Mouse (Mus musculus) ES-E14 (cell line): ENCODE results near the gene 1810049J17Rik. TPM values are rescaled to one million over a fixed set of nuclear protein-coding genes. Genes with fewer than 3 reads are reported as not detected.

Source experiments
- DNase-seq: peaks from one replicate; pipeline ENCODE4 v3.0.0-alpha.2; 2013; ENCODE audit warnings: low read depth, low spot score
- H3K27ac ChIP-seq: 2 replicates; pipeline ENCODE4 v1.5.1; 2012; ENCODE audit warnings: low read depth, mild to moderate bottlenecking, low read length, moderate library complexity, mixed read lengths; ENCODE audit not compliant: poor library complexity, insufficient read depth, severe bottlenecking
- H3K36me3 ChIP-seq: 2 replicates; pipeline ENCODE4 v1.6.1; 2012; ENCODE audit warnings: mild to moderate bottlenecking, low read length, moderate library complexity, mixed read lengths; ENCODE audit not compliant: control insufficient read depth, poor library complexity, insufficient read depth, severe bottlenecking
- H3K4me1 ChIP-seq, 2 experiments: fragments of 150-350 bp in 1 of 2; sonication (generic) in 1 of 2; 2 replicates each; pipeline ENCODE4 v1.6.1; 2012; ENCODE audit warnings: low read length in 2 of 2, mild to moderate bottlenecking in 1 of 2, mixed read lengths in 1 of 2; ENCODE audit not compliant: control insufficient read depth in 2 of 2, insufficient read depth in 2 of 2, poor library complexity in 1 of 2
- H3K4me3 ChIP-seq, 2 experiments: fragments of 150-350 bp in 1 of 2; sonication (generic) in 1 of 2; 2 replicates each; pipeline ENCODE4 v1.5.1; 2012; ENCODE audit warnings: low read length in 2 of 2, low read depth in 1 of 2, mild to moderate bottlenecking in 1 of 2, mixed read lengths in 1 of 2; ENCODE audit not compliant: insufficient read depth in 1 of 2, poor library complexity in 1 of 2, severe bottlenecking in 1 of 2
- H3K9ac ChIP-seq: 2 replicates; pipeline ENCODE4 v1.6.1; 2012; ENCODE audit warnings: low read depth, mild to moderate bottlenecking, low read length, mixed read lengths; ENCODE audit not compliant: poor library complexity, insufficient read depth, severe bottlenecking
- H3K9me3 ChIP-seq: fragments of 150-350 bp; sonication (generic); 2 replicates; pipeline ENCODE4 v1.6.1; 2012; ENCODE audit warnings: low read depth, mild to moderate bottlenecking, low read length; ENCODE audit not compliant: control insufficient read depth, insufficient read depth
- CHD2 ChIP-seq: IDR thresholded peaks from 2 replicates; pipeline ENCODE4 v1.6.1; 2014; ENCODE audit warnings: mild to moderate bottlenecking, low read depth, low read length, inconsistent platforms
- HCFC1 ChIP-seq: IDR thresholded peaks from 2 replicates; pipeline ENCODE4 v1.6.1; 2012; ENCODE audit warnings: low read length, inconsistent platforms, borderline replicate concordance; ENCODE audit not compliant: insufficient read depth
- MAFK ChIP-seq: IDR thresholded peaks from 2 replicates; pipeline ENCODE4 v1.6.1; 2014; ENCODE audit warnings: mild to moderate bottlenecking, low read depth, low read length, inconsistent platforms; ENCODE audit not compliant: insufficient read depth
- ZC3H11A ChIP-seq: IDR thresholded peaks from 2 replicates; pipeline ENCODE4 v1.6.1; 2012; ENCODE audit warnings: low read depth, mild to moderate bottlenecking, inconsistent platforms, low read length, borderline replicate concordance
- ZNF384 ChIP-seq: IDR thresholded peaks from 2 replicates; pipeline ENCODE4 v1.6.1; 2012; ENCODE audit warnings: low read depth, low read length, inconsistent platforms
- in situ Hi-C, 2 experiments: fragments of 600-800 bp; cut with MboI; formaldehyde crosslinking; loops; one replicate each; pipeline ENCODE4 v1.15.1; 2025; ENCODE audit warnings: low sequenced_read_pairs in 2 of 2, inconsistent platforms in 1 of 2; ENCODE audit not compliant: unreplicated experiment in 2 of 2
- total RNA-seq: library from RNA; depleted of rRNA; stranded (reverse); fragments of 300-350 nt; gene quantifications from 2 replicates; pipeline ENCODE4 v1.2.3, GENCODE M21; 2012

Gene 1810049J17Rik
- total RNA-seq, 1 experiment = 9.6 TPM

DNA sequence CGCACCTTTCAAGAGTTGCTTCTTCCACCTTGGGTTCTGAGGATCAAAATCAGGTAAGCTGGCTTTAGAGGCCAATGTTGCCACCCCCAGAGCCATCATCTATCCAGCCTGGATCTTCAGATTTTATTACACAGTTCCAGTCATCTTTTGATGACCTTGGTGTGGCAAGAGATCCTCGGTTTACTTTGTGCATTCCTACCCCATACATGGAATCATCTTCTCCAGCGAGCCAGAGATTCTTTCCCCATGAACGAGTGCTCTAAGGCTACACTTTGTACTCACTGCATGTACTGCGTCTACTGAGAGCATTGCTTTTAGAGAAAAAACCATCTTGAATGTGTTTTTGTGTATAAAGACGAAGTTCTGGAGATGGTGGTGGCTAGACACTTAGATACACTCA, 33.6 kb upstream of the 1810049J17Rik start:
- peaks cover 8% of the 10 kb centered on the region for H3K36me3 ChIP-seq
- TF ChIP-seq CHD2 = no peak
- TF ChIP-seq HCFC1 = no peak
- no peak for TF ChIP-seq ZNF384

DNA sequence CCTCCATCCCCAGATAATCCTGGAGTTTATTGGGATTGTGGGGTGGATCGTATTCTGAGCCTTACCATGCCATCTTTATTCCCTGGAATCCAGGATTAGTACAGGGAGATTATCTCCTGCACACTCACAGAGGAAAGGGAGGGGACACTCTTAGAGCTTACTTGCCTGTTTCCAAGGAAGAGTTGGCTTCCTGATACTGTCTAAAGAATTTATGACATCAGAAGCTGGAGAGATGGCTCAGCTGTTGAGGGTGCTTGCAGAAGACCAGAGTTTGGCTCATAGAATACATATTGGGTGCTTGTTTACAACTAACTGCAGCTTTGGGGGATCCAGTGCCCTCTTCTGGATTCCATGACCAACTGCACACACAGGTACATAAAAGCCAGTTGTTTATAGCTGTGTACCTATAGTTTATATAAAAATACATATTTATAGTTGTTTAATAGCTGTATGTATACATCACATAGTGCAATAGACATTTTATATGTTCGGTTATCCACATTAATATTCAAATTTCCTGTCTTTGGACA, 32.6 kb upstream of the 1810049J17Rik start:
- H3K4me3 ChIP-seq = no peak overlapping the region
- no peaks in the 10 kb centered on the region for H3K9me3 ChIP-seq
- H3K4me1 ChIP-seq = no peaks in the 10 kb centered on the region
- peaks cover 15% of the 10 kb centered on the region for H3K36me3 ChIP-seq
- H3K9ac ChIP-seq = no peak overlapping the region
- TF ChIP-seq CHD2 = no peak
- no peak for TF ChIP-seq ZC3H11A
- no peak for TF ChIP-seq HCFC1
- TF ChIP-seq MAFK = no peak
- TF ChIP-seq ZNF384 = no peak
- no peak overlapping the region for H3K27ac ChIP-seq
- in situ Hi-C loops = no loop called here
- DNase-seq = no peak

More for the DNA sequence above, 33.6 kb upstream of the 1810049J17Rik start:
- in situ Hi-C loops = no loop called here
- no peak overlapping the region for H3K27ac ChIP-seq
- no peak overlapping the region for H3K4me3 ChIP-seq
- no peaks in the 10 kb centered on the region for H3K9me3 ChIP-seq
- no peak overlapping the region for H3K9ac ChIP-seq
- DNase-seq = no peak
- no peaks in the 10 kb centered on the region for H3K4me1 ChIP-seq

DNA sequence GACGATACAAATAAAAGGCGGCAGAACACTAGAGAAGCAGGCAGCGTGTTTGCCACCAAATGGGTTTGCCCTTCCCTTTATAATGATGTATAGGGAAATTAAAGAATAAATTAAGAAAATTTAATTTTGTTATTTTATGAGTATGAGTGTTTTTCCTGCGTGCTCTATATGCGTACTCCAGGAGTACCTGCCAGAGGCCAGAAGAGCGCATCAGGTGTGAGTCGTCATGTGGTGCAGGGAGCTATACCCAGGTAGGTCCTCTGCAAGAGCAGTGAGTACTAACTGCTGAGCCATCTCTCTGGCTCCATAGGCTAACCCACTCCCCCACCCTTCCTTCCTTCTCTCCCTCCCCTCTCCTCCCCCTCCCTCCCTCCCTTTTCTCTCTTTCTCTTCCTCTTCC, 29.8 kb upstream of the 1810049J17Rik start:
- Histone ChIP-seq H3K36me3 (peaks cover 18% of the 10 kb centered on the region), H3K4me3 (no peak overlapping the region), H3K27ac (no peak overlapping the region), H3K9me3 (no peaks in the 10 kb centered on the region), H3K9ac (no peak overlapping the region), H3K4me1 (no peaks in the 10 kb centered on the region)
- TF ChIP-seq ZNF384 = no peak
- TF ChIP-seq MAFK = no peak
- no peak for TF ChIP-seq ZC3H11A
- TF ChIP-seq HCFC1 = no peak
- TF ChIP-seq CHD2 = no peak
- DNase-seq = no peak
- in situ Hi-C loops = no loop called here

DNA sequence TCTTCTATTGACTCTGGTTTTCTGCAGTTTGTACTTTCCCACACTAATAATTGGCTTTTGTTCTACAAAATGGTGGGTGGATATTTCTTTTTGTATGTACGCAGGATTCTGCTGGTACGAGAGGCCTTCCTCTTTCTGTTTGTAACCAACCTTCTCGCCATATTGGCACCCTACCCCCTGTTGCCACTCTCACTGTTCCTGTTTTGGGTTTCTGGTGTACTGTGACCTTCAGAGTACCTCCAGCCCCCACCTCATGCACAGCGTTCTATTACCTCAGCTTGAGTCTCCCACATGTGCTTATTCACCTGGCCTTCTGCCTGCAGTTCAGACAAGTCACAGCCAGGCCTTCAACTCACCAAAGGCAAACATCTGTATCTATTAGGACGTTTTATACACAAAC, 28.1 kb upstream of the 1810049J17Rik start:
- Histone ChIP-seq H3K9ac (no peak overlapping the region), H3K9me3 (no peaks in the 10 kb centered on the region), H3K36me3 (peaks cover 17% of the 10 kb centered on the region), H3K27ac (no peak overlapping the region), H3K4me3 (no peak overlapping the region), H3K4me1 (no peaks in the 10 kb centered on the region)
- no peak for DNase-seq
- TF ChIP-seq ZNF384 = no peak
- TF ChIP-seq CHD2 = no peak
- TF ChIP-seq HCFC1 = no peak
- TF ChIP-seq MAFK = no peak
- no peak for TF ChIP-seq ZC3H11A
- in situ Hi-C loops = no loop called here

DNA sequence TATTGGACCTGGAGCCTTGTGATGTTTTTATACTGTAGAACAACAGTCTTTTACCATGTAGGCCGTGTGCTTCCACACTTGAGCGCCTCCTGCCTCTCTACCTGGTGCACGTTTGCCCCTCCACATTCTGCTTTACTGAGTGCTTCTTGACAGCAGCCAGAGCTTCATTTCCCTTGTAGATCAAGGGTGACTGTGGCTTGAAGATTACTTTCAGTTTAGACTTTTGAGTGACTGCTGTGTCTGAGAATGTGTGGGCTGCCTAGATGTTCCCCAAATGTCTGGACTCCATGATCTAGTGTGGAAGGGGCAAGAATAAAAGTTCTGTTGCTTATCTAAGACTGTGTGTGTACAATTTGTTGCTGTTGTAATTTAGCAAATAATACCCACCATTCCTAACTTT, 27.3 kb upstream of the 1810049J17Rik start:
- Histone ChIP-seq H3K36me3 (peaks cover 20% of the 10 kb centered on the region), H3K4me1 (no peaks in the 10 kb centered on the region), H3K9ac (no peak overlapping the region), H3K4me3 (no peak overlapping the region), H3K9me3 (no peaks in the 10 kb centered on the region), H3K27ac (no peak overlapping the region)
- in situ Hi-C loops = no loop called here
- no peak for DNase-seq
- TF ChIP-seq ZNF384 (no peak), MAFK (no peak), HCFC1 (no peak), CHD2 (no peak), ZC3H11A (no peak)
